Mouse (Mus musculus) gastrocnemius, adult 8-10 months (tissue): Measurements from ENCODE around the gene Gm2663. TPM values are rescaled to one million over a fixed set of nuclear protein-coding genes. Genes with fewer than 3 reads are reported as not detected.
"Not testable (repeated sequence)": the region's sequence is repeated elsewhere in the genome, so short reads cannot be mapped to it uniquely, and the experiment has no call there.

Experiments
- DNase-seq, 2 experiments: peaks; one replicate each; pipeline ENCODE4 v3.0.0; 2022; ENCODE audit warnings: low spot score in 2 of 2
- total RNA-seq, 4 experiments: library from RNA; stranded (reverse); gene quantifications; 2 replicates each; pipeline ENCODE4 v1.2.4; 2022

Gene Gm2663
- total RNA-seq, result not detected

- DNase-seq, result not testable (repeated sequence)
Measured at GRCm38 (mm10) chr6:40999379-40999778, at the start of gene Gm2663. TSS of gene Gm2663 (minus strand) at chr6:40999479.

DNA sequence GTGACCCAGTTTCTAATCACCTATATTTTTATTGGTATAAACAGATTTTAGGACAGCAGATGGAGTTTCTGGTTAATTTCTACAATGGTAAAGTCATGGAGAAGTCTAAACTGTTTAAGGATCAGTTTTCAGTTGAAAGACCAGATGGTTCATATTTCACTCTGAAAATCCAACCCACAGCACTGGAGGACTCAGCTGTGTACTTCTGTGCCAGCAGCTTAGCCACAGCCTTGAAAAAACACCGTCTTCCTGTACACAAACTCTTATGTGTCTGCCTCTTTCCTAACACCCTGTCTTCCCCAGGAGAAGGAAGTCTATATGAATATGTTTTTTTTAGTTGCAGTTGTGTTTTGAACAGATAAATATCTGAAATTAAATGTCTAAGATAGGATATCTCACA lies 49.3 kb upstream of the Gm2663 start:
- DNase-seq, result no peak

- no peak for DNase-seq
Measured at GRCm38 (mm10) chr6:41047961-41048360, 48.7 kb upstream of the Gm2663 start.

DNA sequence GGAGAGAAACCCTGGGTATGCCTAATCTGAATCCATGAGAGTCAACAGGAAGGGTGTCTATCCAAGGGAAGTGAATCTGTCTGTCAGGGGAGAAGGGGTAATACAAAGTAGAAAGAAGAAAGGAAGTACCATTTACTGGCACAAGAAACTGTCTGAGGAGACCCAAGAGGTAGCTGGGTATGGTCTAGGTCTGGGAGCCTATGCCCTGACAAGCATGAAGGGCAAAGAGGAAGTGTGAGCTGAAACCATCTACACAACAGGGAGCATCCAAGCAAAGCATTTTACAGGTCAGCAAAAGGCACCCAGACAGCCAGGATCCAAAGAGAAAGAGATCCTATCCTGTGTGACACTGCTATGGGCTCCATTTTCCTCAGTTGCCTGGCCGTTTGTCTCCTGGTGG lies 47.9 kb upstream of the Gm2663 start:
- DNase-seq, result no peak

- no peak for DNase-seq
Measured at GRCm38 (mm10) chr6:41046553-41046952, 47.3 kb upstream of the Gm2663 start.

- no peak for DNase-seq
Measured at GRCm38 (mm10) chr6:41044753-41045152, 45.5 kb upstream of the Gm2663 start.

DNA sequence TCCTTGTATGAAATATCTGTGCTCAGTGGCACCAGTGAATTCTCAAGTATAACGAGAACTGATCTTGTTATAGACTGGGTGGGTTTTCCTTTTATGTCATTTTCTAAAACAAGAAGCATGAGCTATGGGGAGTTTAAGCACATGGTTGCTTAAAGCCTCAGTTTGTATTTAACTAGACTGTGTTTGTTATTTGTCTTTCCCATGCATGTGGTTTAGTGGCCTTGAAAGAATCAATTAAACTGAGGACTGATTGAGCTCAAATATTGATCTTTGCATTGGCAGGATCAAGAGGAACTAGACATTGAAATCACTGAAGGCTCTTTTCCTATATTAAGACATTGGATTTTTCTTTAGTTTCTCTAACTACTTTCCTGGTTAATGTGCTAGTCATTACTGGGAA lies 45.0 kb upstream of the Gm2663 start:
- no peak for DNase-seq

DNA sequence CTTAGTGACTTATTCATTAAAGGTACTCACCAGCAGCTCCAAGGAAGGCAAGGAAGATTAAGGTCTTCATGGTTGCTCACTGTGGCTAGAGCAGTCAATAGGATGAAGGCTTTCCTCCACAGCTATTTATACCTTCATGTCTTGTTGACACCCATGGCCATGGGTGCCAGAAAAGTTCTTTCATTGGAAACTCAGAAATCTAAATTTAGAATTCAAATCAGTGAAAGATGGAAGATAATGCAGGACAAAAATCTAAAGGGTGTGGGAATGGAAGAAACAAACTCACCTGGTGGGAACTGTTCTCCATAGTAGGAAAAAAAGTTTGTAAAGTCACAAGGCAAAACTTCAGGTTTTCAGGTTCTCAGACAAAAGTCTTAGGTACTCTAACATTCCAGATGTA lies 36.1 kb upstream of the Gm2663 start, which contains the start of gene 2210010C04Rik:
Gene 2210010C04Rik, minus strand, starts transcription at position 101 of the 400 bp plus-strand sequence.
- no peak for DNase-seq

- no peak for DNase-seq
Measured at GRCm38 (mm10) chr6:41032802-41033201, 33.5 kb upstream of the Gm2663 start.

GRCm38 (mm10) chr6:41032231-41032630 lies 33.0 kb upstream of the Gm2663 start:
- no peak for DNase-seq

GRCm38 (mm10) chr6:41030821-41031220 lies 31.5 kb upstream of the Gm2663 start:
- DNase-seq, result no peak

DNA sequence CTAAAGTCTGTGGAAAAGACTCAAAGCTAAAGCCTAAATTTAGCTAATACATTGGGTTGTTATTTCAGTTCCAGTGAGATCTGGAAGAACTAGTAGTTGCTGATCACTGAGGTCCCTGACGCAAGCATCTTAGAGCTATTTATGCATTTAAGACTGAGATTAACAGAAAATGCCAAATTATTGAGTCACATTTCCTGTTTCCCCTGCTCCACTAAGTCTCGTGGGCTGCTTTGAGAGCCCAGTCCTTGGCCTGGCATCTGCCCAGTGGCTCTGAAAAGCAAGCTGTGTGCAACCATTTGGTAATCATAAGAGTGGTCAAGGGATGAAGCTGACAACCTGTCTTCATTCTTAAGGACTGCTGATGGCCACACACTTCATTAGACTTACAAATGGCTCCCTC lies 27.8 kb upstream of the Gm2663 start:
- DNase-seq, result no peak

- no peak for DNase-seq
Measured at GRCm38 (mm10) chr6:41025873-41026650, 26.8 kb upstream of the Gm2663 start.

- DNase-seq, result no peak
Measured at GRCm38 (mm10) chr6:41019140-41019539, 19.9 kb upstream of the Gm2663 start.

DNA sequence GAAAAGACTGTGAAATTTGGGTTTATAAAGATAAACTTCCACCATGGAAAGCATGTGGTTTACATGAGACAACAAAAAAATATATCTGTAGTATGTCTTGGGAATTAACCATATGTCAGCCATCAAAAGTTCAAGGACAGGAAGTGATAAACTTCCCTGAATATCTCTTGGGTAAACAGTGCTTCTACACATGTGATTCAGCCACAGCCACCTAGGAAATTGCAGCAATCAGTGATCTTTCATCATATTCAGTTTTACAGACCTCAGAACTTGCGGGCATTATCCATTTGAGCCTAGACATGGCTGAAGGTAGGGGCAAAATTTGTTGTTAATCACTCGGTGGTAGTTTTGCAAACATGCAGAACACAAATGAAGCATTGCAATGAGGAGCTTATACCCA lies 19.4 kb upstream of the Gm2663 start:
- no peak for DNase-seq

DNA sequence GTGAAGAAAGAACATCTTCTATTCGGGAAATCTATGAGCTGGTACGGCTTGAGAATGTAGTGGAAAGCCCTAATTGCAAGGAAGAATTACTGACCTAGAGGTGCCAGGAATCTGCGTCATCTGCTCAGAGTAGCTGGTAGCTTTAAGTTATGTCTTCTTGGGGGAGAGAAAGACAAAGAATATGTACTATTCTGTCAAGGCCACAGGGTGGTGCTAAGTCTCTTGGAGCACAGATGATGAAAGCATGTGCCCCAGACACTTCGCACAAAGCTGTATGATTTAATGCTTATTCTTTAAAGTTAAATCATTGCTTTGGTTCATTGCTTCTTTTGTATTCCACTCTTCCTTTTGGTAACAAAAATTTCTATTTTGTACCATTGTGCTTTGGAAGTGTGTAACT lies 15.8 kb upstream of the Gm2663 start:
- DNase-seq, result no peak

DNA sequence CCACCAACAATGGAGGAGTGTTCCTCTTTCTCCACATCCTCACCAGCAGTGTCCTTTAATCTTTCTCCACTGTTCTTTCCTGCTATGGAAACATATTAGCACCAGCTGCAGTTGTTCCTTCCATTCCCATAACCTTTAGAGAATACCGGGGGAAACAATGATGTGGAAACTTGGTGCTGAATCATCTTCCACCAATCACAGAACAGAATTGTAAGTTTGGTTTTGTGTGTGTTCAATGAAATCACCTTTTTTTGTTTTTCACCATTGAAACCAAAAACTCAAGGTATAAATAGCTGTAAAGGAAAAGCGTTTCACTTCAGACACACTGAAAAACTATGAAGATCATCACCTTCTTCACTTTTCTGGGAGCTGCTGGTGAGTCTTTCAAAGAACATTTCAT lies 34.8 kb downstream of the Gm2663 start, which contains the start of gene 1810009J06Rik:
Gene 1810009J06Rik, plus strand, starts transcription at position 301 of the 400 bp plus-strand sequence.
- not testable (repeated sequence) for DNase-seq

GRCm38 (mm10) chr6:40953716-40954115 lies 45.6 kb downstream of the Gm2663 start:
- DNase-seq, result no peak

DNA sequence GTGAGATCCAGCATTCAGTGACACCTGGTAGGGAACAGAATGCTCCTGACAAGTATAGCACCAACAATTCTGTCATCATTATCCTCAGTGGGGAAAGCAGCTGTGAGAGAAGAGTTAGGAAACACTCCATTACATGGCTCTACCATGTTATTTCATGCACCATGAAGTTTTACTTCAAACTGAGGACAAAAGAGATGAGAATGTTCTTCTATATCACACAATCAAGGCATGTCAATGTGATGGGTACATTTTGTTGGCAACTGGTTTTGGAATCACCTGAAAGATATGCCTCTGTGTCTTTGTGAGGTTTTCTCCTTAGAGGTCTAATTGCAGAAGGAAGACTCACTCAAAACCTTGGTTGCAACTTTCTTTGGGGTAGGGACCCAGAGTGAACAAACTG lies 47.5 kb downstream of the Gm2663 start, which contains the start of gene Gm4744:
Gene Gm4744, minus strand, starts transcription at position 101 of the 400 bp plus-strand sequence.
- no peak for DNase-seq
